Mouse (Mus musculus) gastrocnemius, postnatal 14 days (tissue): ENCODE measurements at regions not wholly inside any gene's neighbourhood (a gene's known extent, or its start where the extent isn't known, plus 50 kb on each side); places are given as distances from the start of the nearest gene placed in this dataset.

Experiments used
- DNase-seq: peaks from one replicate; pipeline ENCODE4 v3.0.0; 2021; ENCODE audit warnings: mixed read lengths
- intact Hi-C: fragments of 180-260 bp; cut with DNase I; formaldehyde crosslinking; loops from one replicate; pipeline ENCODE4 v1.15.1; 2025; ENCODE audit warnings: low total_unique reads

GRCm38 (mm10) chr3:122676077-122676476 lies 52.7 kb upstream of the Pde5a start:
- peak; percentile 44 for DNase-seq
- intact Hi-C loops = no loop called here

GRCm38 (mm10) chr3:122676851-122677250 lies 51.9 kb upstream of the Pde5a start:
- no peak for DNase-seq
- intact Hi-C loops = no loop called here
